Mouse (Mus musculus) 3T3-L1 (cell line): ENCODE data around the gene Got2.
A peak's percentile ranks its signal among the peaks of the same experiment; 100 is the strongest.

Experiments
- DNase-seq: peaks from one replicate; pipeline ENCODE4 v3.0.0-alpha.2; 2015; ENCODE audit warnings: low read depth, low spot score

The Got2 gene

GRCm38 (mm10) chr8:95888285-95889136 is at the start of gene Got2:
TSS of gene Got2 (minus strand) at chr8:95888547.
- DNase-seq, result peak; percentile 99

GRCm38 (mm10) chr8:95932841-95933240 is 44.5 kb upstream of the Got2 start:
- no peak for DNase-seq

- no peak for DNase-seq
Measured at GRCm38 (mm10) chr8:95929821-95930220, 41.5 kb upstream of the Got2 start.

- DNase-seq, result peak; percentile 16
Measured at GRCm38 (mm10) chr8:95916106-95916505, 27.8 kb upstream of the Got2 start.

GRCm38 (mm10) chr8:95914905-95915643 is 26.7 kb upstream of the Got2 start:
- peak; percentile 91 for DNase-seq

- DNase-seq, result no peak
Measured at GRCm38 (mm10) chr8:95911240-95911639, 22.9 kb upstream of the Got2 start.

GRCm38 (mm10) chr8:95907885-95908284 is 19.5 kb upstream of the Got2 start:
- no peak for DNase-seq

- DNase-seq, result no peak
Measured at GRCm38 (mm10) chr8:95906738-95907137, 18.4 kb upstream of the Got2 start.

GRCm38 (mm10) chr8:95901864-95902263 is 13.5 kb upstream of the Got2 start:
- DNase-seq, result no peak

GRCm38 (mm10) chr8:95893701-95894100 is 5.4 kb upstream of the Got2 start:
- no peak for DNase-seq

GRCm38 (mm10) chr8:95887578-95888284 is 616 bp downstream of the Got2 start:
- DNase-seq, result peak; percentile 85

- DNase-seq, result peak; percentile 89
Measured at GRCm38 (mm10) chr8:95886647-95887577, 1.4 kb downstream of the Got2 start.

- no peak for DNase-seq
Measured at GRCm38 (mm10) chr8:95885966-95886365, 2.4 kb downstream of the Got2 start.

- DNase-seq, result no peak
Measured at GRCm38 (mm10) chr8:95885271-95885841, 3.0 kb downstream of the Got2 start.

- DNase-seq, result no peak
Measured at GRCm38 (mm10) chr8:95884491-95884890, 3.9 kb downstream of the Got2 start.

- DNase-seq, result no peak
Measured at GRCm38 (mm10) chr8:95882191-95882590, 6.2 kb downstream of the Got2 start.

GRCm38 (mm10) chr8:95881576-95881975 is 6.8 kb downstream of the Got2 start:
- no peak for DNase-seq

GRCm38 (mm10) chr8:95879823-95880222 is 8.5 kb downstream of the Got2 start:
- DNase-seq, result no peak

- DNase-seq, result peak; percentile 59
Measured at GRCm38 (mm10) chr8:95878176-95878962, 10.0 kb downstream of the Got2 start.

GRCm38 (mm10) chr8:95875270-95875669 is 13.1 kb downstream of the Got2 start:
- no peak for DNase-seq
